Mouse (Mus musculus) regulatory T cell (primary cell): ENCODE results near the gene Slc22a15.

Source experiments
- in situ Hi-C: fragments of 300-600 bp; cut with MboI, MseI; formaldehyde crosslinking; loops from one replicate; pipeline ENCODE4 v1.15.1; 2025; ENCODE audit warnings: high pct_unique_total_duplicates

Gene Slc22a15

DNA sequence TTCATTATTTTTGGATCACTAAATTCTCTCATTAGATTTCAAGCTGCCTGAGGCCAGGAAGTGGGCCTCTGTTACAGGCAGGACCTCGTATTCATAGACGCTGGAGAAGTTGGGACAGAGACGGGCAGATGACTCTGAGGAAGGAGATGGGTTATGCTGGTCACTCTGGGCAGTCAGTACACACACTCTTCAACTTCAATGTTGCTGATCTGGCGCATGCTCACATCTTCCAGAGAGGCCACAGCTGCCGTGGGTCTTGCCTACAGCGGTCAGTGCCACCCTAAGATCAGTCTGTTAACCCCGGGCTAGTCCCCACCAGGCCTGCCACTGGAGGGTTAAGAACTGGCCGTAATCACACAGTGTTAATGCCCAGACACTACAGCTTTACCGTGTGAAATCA, 52.3 kb downstream of the Slc22a15 start:
- in situ Hi-C loops = no loop called here

DNA sequence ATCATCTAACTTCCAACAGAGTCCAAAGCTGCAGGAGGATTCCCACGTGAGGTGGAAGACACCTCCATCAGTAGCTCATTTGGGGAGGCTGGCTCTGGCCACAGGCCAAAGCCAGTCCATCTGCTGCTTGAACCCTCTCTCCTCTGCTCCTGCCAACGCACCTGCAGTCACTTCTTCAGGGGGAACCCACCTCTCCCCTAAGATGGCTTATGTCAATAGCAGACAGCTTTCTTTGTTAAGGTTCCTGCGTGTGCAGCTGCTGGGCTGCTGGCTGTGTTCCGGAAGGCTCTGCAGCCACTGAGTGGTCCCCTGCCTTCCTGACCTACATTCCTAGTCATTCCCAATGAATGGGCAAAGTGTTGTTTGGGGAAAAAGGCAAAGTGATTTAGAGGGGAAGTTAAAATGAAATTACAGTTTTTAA, 57.2 kb downstream of the Slc22a15 start:
- in situ Hi-C loops = no loop called here

DNA sequence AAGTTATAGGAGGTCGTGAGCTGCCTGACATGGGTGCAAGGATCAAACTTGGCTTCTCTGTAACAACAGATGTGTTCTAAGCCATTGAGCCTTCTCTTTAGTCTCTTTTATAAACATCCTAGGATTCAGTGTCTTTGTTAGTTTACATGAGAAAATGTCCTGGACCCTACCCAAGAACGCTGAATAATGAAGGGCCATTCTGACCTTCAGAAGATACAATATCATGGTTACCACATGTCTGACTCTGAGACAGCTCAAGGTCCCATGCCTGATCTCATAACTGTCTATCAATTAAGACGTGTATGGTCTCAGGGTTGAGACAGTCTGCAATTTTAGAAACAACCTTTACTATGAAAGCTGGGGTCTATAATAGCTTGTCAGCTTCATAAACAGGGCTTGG, 62.4 kb downstream of the Slc22a15 start:
- in situ Hi-C loops = no loop called here

DNA sequence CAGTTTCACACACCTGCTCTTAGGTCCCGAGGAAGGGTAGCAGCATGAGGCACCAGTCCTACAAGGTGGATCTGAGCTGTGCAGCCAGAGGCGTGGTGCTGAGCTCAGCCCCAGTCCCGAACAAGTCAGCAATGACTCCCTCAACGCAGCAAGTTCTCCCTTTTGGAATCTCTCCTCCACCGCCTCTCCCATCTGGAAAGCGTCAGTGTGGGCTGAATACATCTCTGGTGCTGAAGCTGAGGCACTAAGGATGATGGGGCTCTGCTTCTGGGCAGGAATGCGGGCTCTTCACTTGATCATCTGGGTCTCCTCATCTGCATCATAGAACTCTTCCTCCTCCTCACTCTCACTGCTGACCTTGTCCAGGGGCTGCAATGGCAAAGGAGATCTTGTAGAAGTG, 64.1 kb downstream of the Slc22a15 start:
- in situ Hi-C loops = no loop called here

DNA sequence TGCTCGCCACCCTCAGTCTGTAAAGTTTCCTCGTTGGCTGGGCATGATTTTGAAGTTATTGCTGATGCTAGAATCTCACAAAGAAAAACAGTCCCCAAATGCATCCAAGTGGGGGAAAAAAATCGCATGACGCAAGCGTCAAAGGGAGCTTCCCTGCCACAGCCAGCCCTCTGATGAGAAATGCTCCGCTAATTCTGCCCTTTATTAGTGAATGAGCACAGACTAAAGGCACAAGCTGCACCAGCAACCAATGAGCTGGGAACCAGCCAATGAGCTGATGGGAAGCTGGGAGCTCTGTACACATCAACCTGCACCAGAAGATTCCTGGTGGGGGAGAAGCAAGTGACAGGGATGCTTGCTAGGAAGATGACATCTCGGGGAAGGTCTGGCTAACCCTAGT, 64.5 kb downstream of the Slc22a15 start:
- in situ Hi-C loops = no loop called here

DNA sequence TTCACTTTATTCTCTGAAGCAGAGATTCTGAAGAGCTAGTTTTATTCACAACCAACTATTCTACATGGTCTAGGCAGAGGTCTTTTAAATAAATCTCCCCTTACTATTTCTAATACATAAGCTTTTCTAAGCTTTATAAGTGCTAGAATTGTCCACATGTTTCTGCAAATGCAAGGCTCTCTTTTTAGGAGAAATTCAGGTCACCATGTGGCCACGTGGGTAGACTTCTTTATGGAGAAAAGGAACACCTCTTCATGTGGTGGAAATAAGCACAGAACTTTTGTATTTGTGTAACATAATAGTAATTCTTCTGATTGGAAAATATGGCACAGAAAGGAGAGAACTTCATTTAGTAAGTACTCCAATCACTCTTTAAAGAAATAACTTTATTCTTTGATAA, 70.2 kb downstream of the Slc22a15 start:
- in situ Hi-C loops = no loop called here

DNA sequence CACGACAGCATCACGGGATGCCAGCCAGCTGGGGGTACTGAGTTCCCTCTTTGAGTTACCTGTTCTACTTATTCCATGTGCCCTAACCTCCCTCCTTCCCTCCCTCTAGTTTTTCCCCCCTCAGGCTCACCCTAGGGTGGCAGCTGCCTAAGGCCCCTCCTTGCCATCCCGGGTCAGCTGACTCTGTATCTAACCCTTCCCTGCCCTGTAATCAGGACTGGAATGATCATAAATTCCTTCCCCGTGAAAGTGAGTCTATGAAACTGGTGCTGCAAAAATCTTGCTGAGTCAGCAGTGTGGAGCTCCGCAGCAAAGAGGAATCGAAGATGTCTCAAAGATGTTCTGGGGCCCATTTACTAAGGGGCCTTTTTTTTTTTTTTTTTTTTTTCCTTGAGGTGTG, 72.9 kb downstream of the Slc22a15 start:
- in situ Hi-C loops = no loop called here

DNA sequence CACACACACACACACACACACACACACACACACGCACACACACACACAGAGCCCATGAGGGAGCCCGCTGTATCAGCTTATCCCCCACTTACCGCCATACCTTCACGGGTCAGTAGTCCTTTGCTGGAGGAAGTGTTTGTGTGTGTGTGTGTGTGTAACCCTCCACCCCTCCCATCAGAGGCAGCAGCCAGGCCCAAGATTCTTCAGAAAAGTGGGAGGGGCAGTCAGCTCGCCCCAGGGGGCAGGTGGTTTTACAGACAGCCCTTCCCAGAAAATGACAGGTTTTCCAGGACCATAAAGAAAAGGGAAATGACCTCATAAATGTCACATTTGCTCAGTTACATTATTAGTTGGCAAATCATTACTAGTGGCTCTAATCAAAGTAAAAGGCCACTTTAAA, 75.4 kb downstream of the Slc22a15 start, which contains the start of gene Mab21l3:
TSS of gene Mab21l3 (minus strand) at position 144 of the 400 bp plus-strand sequence.
- in situ Hi-C loops = no loop called here

DNA sequence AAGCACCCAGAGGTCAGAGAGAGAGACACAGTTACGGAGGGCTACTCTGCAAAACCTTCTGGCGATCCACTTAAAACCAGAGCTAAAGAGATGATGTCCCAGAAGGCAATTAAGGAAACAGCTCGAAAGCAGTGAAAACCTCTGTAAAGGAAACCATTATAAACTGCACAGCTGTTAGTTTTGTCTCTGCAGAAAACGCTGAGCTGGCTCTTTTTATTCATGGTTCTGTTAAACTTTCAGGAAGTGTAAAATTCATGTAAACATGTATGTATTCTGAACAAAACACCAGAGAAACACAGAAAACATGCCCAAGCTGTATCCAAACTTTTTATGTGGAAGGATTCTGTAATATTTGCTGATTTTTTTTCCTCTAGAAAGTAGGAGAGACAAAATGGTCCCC, 78.2 kb downstream of the Slc22a15 start:
- in situ Hi-C loops = no loop called here

DNA sequence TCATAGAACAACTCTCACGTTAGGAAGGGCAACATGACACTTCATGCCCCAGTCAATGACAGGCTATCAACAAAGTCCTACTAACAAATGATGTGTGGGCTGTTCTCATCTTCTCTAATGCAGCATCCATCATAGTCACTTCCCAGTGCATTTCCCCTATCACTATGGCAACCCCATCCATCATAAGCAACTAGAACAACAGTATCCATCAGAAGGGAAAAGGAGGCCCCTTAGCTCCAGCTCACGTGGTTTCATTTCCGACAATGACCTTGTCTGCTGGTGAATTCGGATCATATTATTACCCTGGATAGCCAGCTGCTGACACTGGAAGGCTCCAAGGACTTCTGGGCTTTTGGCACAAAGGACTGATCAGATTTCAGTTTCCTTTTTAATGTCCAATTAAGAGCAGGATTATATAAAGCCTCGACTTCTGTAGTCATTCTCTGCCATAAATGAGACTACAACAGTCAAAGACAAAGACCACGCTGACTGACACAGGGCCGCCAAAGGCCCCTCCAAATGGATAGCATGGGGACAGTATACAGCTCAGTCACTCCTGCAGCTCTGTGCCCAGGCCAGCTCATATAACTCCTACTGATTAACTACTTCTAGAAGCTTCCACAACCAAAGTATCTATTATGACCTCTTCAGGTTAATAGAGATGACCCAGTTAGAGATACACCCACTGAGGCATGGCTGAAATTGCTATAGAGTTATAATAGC, 81.7 kb downstream of the Slc22a15 start:
- in situ Hi-C loops = no loop called here

DNA sequence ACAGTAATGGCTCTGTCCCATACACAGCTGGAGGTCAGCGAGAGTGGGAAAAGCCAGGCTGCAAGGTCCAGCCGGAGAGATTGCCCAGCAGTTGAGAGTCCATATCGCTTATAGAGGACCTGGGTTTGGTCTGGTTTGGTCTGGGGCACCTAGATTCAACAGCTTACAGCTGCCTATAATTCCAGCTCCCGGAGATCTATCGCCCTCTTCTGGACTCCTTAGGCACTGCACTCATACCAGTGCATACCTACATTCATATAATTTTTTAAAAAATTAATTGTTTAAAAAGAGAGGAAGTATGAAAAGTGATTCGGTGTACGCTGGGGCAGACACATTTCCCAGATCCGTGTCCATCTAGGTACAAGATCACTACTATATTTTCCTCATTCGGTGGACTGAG, 84.9 kb downstream of the Slc22a15 start:
- in situ Hi-C loops = no loop called here

DNA sequence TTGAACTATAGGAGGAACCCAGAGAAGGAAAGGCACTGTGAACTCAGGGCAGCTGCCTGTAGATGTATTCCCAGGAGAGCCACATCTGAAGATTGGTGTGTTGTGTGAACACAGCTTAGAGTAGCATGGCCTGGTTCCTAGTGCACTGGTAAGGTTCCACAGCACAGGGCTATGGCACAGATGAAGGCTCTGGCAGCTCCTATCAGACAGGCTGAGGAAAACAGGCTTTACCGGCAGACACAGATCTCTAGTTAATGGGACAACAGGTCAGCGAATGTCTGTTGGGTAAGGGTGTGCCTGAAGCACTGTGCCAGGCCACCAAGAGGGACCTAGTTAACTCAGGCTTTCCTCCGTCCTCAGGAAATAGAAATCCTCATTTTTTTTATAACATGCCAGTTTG, 87.3 kb downstream of the Slc22a15 start:
- in situ Hi-C loops = no loop called here

DNA sequence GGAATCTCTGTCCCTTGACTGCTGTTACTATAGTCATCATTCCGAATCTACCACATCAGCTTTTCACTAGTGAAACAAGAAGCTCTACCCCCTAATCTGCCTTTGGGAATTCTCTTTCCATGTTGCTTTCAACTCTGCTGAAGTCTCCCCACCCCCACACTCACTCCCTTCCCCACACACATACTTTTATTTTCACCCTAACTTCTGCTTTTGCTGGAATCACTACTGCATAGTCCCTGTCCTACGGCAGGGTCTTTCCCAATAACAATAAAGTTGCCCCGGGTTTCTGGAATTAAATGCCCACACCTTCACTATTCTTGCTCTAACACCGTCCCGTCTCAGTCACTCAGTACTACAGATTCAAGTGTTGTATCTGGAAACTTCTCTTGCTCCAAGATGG, 87.7 kb downstream of the Slc22a15 start:
- in situ Hi-C loops = no loop called here

DNA sequence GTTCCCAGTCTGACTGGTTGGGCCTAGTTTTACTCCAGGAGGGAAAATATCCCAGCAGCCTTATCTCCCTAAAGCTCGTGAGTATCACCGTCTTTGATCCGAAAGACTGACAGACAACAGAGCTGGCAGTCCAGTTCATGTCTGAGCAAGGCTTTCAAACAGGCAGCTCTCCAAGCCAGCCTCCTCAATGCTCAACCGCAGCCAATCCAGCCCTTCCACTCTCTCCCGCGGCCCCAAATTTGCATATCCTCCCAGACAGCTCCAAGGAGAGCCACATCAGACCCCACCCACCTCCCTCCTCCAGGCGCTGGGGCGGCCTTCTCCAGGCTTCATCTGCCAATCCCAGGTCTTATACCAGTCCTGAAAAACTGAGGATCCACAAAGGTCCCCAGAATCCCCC, 88.2 kb downstream of the Slc22a15 start:
- in situ Hi-C loops = no loop called here

DNA sequence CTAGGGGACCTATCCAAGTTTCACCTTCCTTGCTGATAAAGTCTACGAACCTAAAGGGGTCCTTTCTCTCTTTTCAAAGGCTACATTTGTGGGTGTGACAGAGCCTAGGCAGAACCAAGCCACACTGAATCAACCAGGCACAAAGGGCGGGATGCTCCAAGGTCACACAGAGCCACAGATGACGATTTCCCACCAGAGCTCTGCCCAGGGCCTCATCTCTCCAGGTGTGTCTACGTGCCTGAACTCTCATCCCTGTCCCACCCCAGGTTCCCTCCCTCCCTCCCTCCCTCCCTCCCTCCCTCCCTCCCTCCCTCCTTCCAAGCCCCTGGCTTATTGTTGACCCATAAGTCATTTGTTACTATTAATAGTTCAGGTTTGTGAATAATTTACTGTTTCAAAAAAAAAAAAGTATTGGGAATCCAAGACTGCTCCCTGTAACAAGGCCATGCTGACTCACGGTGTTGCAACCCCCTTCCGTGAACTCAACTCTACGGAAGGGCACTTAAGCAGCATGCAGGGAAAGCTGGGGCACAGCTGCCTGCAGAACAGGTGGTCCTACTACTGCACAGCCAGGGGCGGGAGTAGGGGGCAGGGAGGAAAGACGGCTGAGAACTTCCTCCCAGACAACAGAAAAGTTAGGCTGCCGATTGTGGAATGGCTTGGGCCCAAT, 92.9 kb downstream of the Slc22a15 start:
- in situ Hi-C loops = no loop called here

DNA sequence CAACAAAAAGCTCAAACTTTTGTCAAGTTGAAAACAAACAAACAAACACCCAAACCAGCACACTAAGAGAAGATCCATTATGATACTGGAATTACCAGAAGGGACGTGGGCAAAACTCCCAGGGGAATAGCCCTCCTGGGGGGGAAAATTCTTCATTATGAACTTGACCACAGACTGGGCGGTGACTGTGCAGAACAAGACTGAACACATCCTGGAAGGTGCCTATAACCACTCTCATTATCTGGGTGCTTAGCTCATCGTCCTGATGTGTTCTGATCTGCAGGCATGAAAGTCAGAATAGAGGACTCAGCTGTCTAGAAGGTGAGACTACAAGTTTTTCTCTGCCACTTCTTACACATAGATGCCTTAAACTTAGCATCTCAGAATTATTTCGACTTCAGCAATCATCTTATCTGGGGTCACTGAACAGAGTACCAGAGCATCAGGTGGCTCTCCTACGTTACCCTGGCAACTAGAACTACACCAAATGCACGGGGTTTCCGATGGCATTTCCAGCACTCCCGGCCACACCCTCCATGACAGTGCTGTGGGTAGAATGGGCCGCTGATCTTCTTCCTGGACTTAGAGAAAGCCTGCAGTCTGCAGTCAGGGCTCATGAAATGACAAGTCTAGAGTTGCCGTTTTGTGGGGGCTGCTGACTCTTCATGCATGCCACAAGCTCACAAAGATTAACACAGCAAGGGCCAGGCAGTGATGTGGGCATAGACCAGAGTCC, 94.2 kb downstream of the Slc22a15 start:
- in situ Hi-C loops = no loop called here

DNA sequence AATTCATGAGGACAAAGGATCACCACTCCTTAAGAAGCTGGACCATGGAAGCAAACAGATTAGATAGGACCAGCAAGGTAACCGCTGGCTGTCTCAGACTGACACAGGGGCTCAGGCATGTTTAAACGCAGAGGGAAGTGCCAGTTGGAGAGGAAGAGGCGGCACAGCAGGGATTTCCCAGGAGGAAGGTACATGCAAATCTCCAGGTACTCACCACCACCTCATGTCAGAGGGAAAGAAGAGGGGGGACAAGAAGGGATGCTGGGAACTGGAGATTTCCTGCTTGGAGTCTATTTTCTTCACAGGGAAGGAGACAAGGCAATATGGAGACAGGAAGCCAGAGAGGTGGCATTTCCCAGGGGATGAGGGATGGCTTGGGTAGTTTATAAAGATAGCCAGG, 95.7 kb downstream of the Slc22a15 start:
- in situ Hi-C loops = no loop called here

DNA sequence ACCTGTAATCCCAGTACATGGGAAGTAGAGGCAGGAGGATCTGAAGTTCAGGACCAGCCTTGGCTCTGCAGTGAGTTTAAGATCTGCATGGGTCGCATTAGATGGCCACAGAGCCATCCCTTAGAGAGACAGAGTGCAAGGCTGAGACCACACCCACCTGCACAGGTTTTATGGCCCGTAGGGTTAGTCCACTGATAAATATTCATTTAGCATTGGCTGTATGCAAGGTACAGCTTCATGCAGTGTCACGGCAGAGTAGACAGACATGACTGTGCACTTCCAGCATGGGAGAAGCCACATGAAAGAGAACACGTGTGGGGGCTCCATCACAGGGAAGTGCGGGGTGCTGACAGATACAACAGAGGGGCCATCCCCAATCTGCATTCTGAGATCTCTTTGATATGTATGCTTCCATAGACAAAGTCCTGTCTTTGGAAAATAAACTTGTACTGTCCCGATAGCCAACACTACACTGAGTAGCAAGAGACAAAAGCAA, 97.0 kb downstream of the Slc22a15 start:
- in situ Hi-C loops = no loop called here

DNA sequence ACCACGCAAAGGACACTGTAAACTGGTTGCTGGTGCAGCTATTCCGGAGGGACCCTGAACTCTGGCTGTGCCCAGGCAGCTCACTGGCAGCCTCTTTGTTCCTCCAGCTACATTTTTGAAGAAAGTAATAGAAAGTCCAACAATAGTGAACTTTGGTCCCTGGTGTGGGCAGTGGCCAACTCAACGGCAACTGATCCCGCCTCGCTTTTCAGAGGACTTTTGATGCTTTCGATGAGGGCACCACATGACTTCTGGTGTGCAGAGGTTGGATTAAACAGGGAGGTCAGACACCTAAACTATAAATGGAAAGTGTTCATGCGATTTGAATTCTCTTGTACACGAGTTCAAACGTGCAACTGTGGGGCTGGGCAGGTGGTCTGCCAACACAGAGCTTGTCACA, 99.9 kb downstream of the Slc22a15 start:
- in situ Hi-C loops = loop anchor here (25.0 kb wide), 1 partner anchor 887 kb away; no protein-coding TSS in a partner anchor

DNA sequence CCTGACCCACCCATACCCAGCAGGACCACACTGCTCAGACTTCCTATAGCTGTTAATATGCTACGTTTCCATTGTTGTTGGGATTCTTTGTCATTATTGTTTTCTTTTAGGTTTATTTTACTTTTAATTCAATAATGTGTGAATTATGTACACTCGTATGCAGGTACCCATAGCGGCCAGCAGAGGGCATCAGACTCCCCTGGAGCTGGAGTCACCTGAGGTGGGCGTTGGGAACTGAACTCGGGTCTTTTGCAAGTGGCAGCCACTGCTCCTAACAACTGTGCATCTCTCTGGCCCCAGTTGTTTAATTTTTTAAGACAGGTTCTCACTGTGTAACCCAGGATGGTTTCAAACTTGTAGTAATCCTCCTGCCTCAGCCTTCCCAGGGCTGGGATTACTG, 102.2 kb downstream of the Slc22a15 start:
- in situ Hi-C loops = loop anchor here (25.0 kb wide), 1 partner anchor 885 kb away; no protein-coding TSS in a partner anchor

DNA sequence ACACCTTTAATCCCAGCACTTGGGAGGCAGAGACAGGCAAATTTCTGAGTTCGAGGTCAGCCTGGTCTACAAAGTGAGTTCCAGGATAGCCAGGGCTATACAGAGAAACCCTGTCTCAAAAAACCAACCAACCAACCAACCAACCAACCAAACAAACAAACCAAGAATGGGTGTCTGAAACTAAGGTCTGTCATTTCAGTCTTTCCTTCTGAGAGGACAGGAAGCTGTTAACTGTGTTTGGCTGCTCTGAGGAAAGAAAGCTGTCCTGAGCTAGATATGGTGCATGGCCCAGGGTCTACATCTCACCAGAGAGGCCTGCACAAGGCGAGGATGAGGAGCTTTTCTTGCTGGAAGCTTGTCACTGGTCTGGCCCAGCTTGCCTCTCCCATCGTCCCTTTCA, 103.5 kb downstream of the Slc22a15 start:
- in situ Hi-C loops = loop anchor here (25.0 kb wide), 1 partner anchor 883 kb away; no protein-coding TSS in a partner anchor

DNA sequence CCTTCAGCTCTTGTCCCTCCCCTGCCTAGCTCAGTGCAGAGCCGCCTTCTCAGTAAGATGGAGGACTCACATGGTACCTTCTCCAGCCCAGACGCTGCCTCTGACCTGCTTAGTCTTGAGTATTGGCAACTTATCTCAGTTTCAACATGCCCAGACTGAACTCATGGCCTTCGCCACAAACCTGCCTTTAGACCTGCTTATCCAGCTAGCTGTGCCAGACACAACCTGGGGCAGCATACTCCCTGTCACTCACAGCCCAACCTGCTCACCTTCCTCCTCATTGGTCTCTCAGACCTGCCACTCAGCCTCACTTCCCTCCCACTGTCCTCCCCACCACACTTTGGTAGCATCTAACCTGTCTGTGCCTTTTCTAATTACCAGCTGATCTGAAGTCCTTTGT, 108.2 kb downstream of the Slc22a15 start:
- in situ Hi-C loops = loop anchor here (25.0 kb wide), 1 partner anchor 879 kb away; no protein-coding TSS in a partner anchor
